Mouse (Mus musculus): ENCODE measurements around the gene Isoc2b. TPM values are rescaled to one million over a fixed set of nuclear protein-coding genes. Genes with fewer than 3 reads are reported as not detected.
A peak's percentile ranks its signal among the peaks of the same experiment; 100 is the strongest.

Gene Isoc2b
- polyA plus RNA-seq (2015; fragmentation: Nextera tagmentation; extraction: Ambion mirVana), result 5.9 and 6.5 TPM in 2 replicates

DNA sequence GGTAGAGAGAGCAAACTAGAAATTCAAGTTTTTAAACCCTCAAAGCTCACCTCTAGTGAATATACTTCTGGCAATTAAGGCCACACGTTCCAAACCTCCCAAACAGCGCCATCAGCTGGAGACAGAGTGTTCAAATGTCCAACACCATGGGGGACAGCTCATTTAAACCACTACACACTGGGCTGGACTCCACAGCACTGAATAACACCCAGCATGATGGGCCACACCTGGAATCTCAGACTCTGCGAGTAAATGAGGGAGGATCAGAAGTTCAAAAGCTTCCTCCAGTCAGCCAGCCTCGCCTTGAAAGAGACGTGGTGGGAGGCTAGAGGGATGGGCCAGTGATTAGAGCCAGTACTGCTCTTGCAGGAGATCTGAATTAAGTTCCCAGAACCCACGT, at the start of gene Isoc2b:
Gene Isoc2b, minus strand, starts transcription at position 126 of the 400 bp plus-strand sequence.
- ATAC-seq (ENCODE audit: insufficient number of reproducible peaks, insufficient read depth, low FRiP score, low TSS enrichment, low read depth), result no peak
- no peaks in the 10 kb centered on the region for H3K36me3 ChIP-seq
- WGBS, result 53% methylated on average over 6 of the region's 6 CpGs

GRCm38 (mm10) chr7:4919096-4919495, 49.0 kb upstream of the Isoc2b start:
- no peaks in the 10 kb centered on the region for H3K9me3 ChIP-seq
- 88% methylated on average over 21 of the region's 21 CpGs for WGBS
- no peaks in the 10 kb centered on the region for H3K27me3 ChIP-seq
- H3K9ac ChIP-seq, result no peak overlapping the region
- ATAC-seq (ENCODE audit: insufficient number of reproducible peaks, insufficient read depth, low FRiP score, low TSS enrichment, low read depth), result no peak
- peaks cover 48% of the 10 kb centered on the region for H3K4me1 ChIP-seq
- no peak overlapping the region for H3K4me3 ChIP-seq
- no peak overlapping the region for H3K4me2 ChIP-seq
- no peak overlapping the region for H3K27ac ChIP-seq
- H3K36me3 ChIP-seq, result peaks cover 43% of the 10 kb centered on the region

More for the DNA sequence above, at the start of gene Isoc2b:
- no peak within 1 kb of the TSS for H3K27ac ChIP-seq
- no peaks in the 10 kb centered on the region for H3K9me3 ChIP-seq
- no peaks in the 10 kb centered on the region for H3K27me3 ChIP-seq
- no peak within 1 kb of the TSS for H3K4me2 ChIP-seq
- no peak within 1 kb of the TSS for H3K4me3 ChIP-seq
- peaks cover 10% of the 10 kb centered on the region for H3K4me1 ChIP-seq
- no peak within 1 kb of the TSS for H3K9ac ChIP-seq

GRCm38 (mm10) chr7:4918681-4919080, 48.6 kb upstream of the Isoc2b start:
- Histone ChIP-seq H3K4me2 (no peak overlapping the region), H3K4me3 (no peak overlapping the region), H3K27ac (no peak overlapping the region), H3K9me3 (no peaks in the 10 kb centered on the region), H3K27me3 (no peaks in the 10 kb centered on the region), H3K4me1 (peaks cover 44% of the 10 kb centered on the region), H3K36me3 (peaks cover 43% of the 10 kb centered on the region), H3K9ac (no peak overlapping the region)
- WGBS, result 91% methylated on average over 15 of the region's 15 CpGs
- no peak for ATAC-seq (ENCODE audit: insufficient number of reproducible peaks, insufficient read depth, low FRiP score, low TSS enrichment, low read depth)

- H3K9ac ChIP-seq, result 0 out of 2 replicates have a peak overlapping the region, but pooled peaks have one; percentile 87
- WGBS, result 92% methylated on average over 2 of the region's 2 CpGs
Observed at GRCm38 (mm10) chr7:4917494-4917893, 47.4 kb upstream of the Isoc2b start.

DNA sequence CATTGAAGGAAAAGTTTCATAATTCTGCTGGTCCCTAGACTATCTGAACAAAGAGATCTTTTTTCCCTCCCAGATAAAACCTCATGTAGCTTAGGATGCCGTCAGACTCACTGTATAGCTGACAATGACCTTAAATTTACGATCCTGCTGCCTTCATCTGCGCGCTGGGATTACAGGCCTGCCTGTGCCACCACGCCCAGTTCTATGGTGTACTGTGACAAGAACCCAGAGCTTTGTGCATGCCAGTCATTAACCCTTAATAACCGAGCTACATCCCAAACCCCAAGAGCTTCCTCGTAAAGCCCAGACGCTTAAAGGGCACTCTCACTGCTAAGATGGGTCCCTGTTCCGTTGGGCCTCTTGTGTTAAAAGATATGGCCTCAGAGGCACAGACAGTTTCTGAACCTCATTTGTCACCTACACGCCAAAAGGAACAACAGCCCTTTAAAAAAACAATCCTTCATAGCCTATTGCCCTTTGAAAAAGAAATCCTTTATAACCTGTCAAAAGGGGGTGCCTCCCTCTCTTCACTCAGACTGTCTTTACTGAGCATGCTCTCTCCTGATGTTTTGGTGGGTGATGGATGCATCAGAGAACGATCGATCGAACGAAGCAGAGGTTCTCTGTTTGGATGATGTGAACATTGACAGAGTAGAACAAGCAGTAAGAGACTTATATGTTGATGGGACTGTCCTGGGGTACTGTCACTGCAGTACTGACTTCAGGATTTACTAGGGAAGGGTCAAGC, 45.8 kb upstream of the Isoc2b start:
- 17% methylated on average over 14 of the region's 14 CpGs for WGBS
- peak; percentile 27; the same call in 1 of the 2 replicates for ATAC-seq (ENCODE audit: insufficient number of reproducible peaks, insufficient read depth, low FRiP score, low TSS enrichment, low read depth)

More at GRCm38 (mm10) chr7:4917494-4917893, 47.4 kb upstream of the Isoc2b start:
- ATAC-seq (ENCODE audit: insufficient number of reproducible peaks, insufficient read depth, low FRiP score, low TSS enrichment, low read depth), result no peak
- Histone ChIP-seq H3K36me3 (peaks cover 43% of the 10 kb centered on the region), H3K9me3 (no peaks in the 10 kb centered on the region), H3K27ac (no peak overlapping the region), H3K4me1 (peaks cover 32% of the 10 kb centered on the region), H3K4me3 (no peak overlapping the region), H3K27me3 (no peaks in the 10 kb centered on the region), H3K4me2 (no peak overlapping the region)

DNA sequence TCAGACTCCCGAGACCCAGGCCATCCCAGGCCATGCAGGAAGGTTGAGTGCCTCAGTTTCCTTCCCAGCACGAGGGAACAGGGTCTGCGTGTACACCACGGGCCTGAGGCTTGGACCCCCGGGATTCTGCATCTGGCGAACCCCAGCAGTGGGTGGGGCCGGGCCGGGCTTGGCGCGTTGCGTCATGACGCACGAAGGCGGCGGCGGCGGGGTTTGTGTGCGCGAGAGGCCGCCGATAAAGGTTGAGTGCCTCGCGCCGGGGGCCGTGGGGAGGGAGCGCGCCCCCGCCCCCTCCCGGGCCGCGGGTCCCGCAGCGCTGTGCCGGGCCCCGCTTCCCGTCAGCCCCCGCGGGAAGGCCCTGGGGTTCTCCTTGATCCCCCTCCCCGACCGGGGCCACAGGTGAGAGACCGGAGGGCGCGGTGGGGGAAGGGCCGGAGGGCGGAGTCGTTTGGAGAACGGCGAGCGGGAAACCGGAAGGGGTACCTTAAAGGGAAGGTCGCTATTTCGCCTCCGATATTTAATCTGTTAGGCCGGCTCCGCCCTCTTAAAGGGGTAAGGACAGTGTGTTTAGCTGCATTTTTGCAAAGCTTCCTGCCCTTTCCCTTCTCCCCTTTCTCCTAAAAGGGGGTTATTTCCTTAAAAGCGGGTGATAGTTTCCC, 45.1 kb upstream of the Isoc2b start, which contains the start of gene Zfp628:
Gene Zfp628, plus strand, starts transcription at position 211 of the 659 bp plus-strand sequence.
- Histone ChIP-seq H3K36me3 (peaks cover 30% of the 10 kb centered on the region), H3K4me2 (peak within 1 kb of the TSS; percentile 68), H3K4me3 (peak within 1 kb of the TSS; percentile 63), H3K9ac (peak within 1 kb of the TSS; percentile 87), H3K27me3 (no peaks in the 10 kb centered on the region), H3K9me3 (no peaks in the 10 kb centered on the region), H3K4me1 (peaks cover 18% of the 10 kb centered on the region), H3K27ac (peak within 1 kb of the TSS; percentile 99)
- WGBS, result under 1% methylated on average over 56 of the region's 56 CpGs
- peak; percentile 82 for ATAC-seq (ENCODE audit: insufficient number of reproducible peaks, insufficient read depth, low FRiP score, low TSS enrichment, low read depth)

More for the DNA sequence above, 45.8 kb upstream of the Isoc2b start:
- H3K27ac ChIP-seq, result peak overlapping the region; percentile 99
- peak overlapping the region; percentile 63 for H3K4me3 ChIP-seq
- peak overlapping the region; percentile 87 for H3K9ac ChIP-seq
- H3K9me3 ChIP-seq, result no peaks in the 10 kb centered on the region
- peaks cover 37% of the 10 kb centered on the region for H3K36me3 ChIP-seq
- H3K27me3 ChIP-seq, result no peaks in the 10 kb centered on the region
- peaks cover 18% of the 10 kb centered on the region for H3K4me1 ChIP-seq
- peak overlapping the region; percentile 68 for H3K4me2 ChIP-seq

DNA sequence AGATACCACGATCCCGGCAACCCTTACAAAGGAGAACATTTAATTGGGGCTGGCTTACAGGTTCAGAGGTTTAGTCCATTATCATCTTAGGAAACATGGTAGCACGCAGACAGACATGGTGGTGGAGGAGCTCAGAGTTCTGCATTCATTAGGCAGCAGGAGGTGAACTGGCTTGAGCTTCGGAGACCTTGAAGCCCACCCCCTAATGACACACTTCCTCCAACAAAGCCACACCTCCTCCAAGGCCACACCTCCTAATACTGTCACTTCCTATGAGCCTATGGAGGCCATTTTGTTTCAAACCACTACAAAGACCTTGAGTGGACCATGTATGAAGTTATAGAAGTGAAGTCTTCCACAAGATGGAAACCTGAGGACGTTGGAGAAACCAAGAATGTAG, 42.2 kb upstream of the Isoc2b start:
- peak overlapping the region; percentile 51; the same call in 1 of the 2 replicates for H3K27ac ChIP-seq
- no peak overlapping the region for H3K4me2 ChIP-seq
- no peak overlapping the region for H3K4me3 ChIP-seq
- no peaks in the 10 kb centered on the region for H3K27me3 ChIP-seq
- H3K4me1 ChIP-seq, result peaks cover 18% of the 10 kb centered on the region
- no peaks in the 10 kb centered on the region for H3K9me3 ChIP-seq
- H3K36me3 ChIP-seq, result 0 out of 2 replicates have a peak, but pooled peaks cover 1% of the 10 kb centered on the region
- 63% methylated on average over 5 of the region's 5 CpGs for WGBS
- no peak for ATAC-seq (ENCODE audit: insufficient number of reproducible peaks, insufficient read depth, low FRiP score, low TSS enrichment, low read depth)
- H3K9ac ChIP-seq, result no peak overlapping the region

DNA sequence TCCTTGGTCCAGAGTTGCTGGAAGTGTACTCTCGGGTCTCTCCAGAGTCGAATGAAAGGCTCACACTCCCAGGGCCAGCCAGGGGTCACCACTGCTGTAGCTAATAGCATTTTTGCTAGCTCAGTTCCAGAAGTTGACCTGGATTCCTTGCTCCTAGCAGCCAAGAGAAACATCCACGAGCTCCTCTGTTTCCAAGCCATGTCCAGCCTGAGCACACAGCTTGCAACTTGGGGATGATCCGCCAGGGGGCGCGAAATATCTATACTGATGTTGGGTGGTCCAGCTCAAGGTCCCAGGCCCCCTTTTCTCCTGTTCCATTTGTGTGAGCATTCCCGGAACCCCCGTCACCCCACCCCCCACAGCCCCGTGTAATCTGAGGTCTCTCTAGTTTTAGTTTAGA, 41.5 kb upstream of the Isoc2b start:
- Histone ChIP-seq H3K4me2 (no peak overlapping the region), H3K27ac (peak overlapping the region; percentile 51; the same call in 1 of the 2 replicates), H3K4me1 (peaks cover 13% of the 10 kb centered on the region), H3K9ac (no peak overlapping the region), H3K9me3 (no peaks in the 10 kb centered on the region), H3K4me3 (no peak overlapping the region), H3K27me3 (no peaks in the 10 kb centered on the region), H3K36me3 (no peaks in the 10 kb centered on the region)
- no peak for ATAC-seq (ENCODE audit: insufficient number of reproducible peaks, insufficient read depth, low FRiP score, low TSS enrichment, low read depth)
- 31% methylated on average over 9 of the region's 9 CpGs for WGBS

- Histone ChIP-seq H3K36me3 (no peaks in the 10 kb centered on the region), H3K9ac (no peak within 1 kb of the TSS)
Observed at GRCm38 (mm10) chr7:4906466-4906950, 36.5 kb upstream of the Isoc2b start, which contains the start of gene Gm36210. Gene Gm36210 (minus strand): TSS chr7:4906516.

DNA sequence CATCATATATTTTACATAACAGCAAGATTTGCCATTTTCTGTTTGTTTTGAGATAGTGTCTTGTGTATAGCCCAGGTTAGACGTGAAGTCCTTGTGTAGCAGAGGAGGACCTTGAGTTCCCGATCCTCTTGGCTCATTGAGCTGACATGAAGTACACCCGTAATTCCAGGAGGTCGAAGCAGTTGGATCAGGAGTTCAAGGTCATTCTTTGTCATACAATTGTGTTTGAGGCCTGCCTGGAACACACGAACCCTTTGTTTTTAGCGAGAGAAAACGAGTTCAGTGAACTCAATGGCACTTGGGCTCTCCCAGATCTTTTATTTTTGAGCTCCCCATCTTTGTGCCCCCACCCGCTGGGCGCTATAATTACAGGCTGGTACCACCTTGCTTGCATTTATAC, 32.3 kb upstream of the Isoc2b start:
- WGBS, result 85% methylated on average over 9 of the region's 9 CpGs
- H3K27ac ChIP-seq, result no peak overlapping the region
- no peak overlapping the region for H3K4me3 ChIP-seq
- no peaks in the 10 kb centered on the region for H3K36me3 ChIP-seq
- peaks cover 8% of the 10 kb centered on the region for H3K4me1 ChIP-seq
- H3K9me3 ChIP-seq, result peaks cover 4% of the 10 kb centered on the region; the same call in 1 of the 2 replicates
- H3K27me3 ChIP-seq, result peaks cover 29% of the 10 kb centered on the region
- H3K9ac ChIP-seq, result no peak overlapping the region
- no peak overlapping the region for H3K4me2 ChIP-seq
- no peak for ATAC-seq (ENCODE audit: insufficient number of reproducible peaks, insufficient read depth, low FRiP score, low TSS enrichment, low read depth)

More at GRCm38 (mm10) chr7:4906466-4906950, 36.5 kb upstream of the Isoc2b start, which contains the start of gene Gm36210:
- ATAC-seq (ENCODE audit: insufficient number of reproducible peaks, insufficient read depth, low FRiP score, low TSS enrichment, low read depth), result no peak
- Histone ChIP-seq H3K4me3 (no peak within 1 kb of the TSS), H3K4me1 (no peaks in the 10 kb centered on the region), H3K4me2 (no peak within 1 kb of the TSS), H3K9me3 (no peaks in the 10 kb centered on the region), H3K27ac (no peak within 1 kb of the TSS), H3K27me3 (no peaks in the 10 kb centered on the region)
- WGBS, result 63% methylated on average over 10 of the region's 10 CpGs

DNA sequence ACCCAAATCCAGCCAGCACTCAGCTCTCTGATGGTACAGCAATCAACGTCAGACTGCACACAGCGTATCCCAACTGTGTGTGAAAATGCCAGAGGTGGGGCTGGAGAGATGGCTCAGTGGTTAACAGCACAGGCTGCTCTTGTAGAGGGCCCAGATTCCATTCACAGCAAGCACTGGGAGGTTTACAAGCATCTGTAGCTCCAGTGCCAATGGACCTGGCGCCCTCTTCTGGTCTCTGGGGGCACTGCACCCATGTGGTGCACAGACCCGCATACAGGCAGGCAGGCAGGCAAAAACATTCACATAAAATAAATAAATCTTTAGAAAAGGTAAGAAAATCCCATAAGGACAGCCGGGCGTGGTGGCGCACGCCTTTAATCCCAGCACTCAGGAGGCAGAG, 31.1 kb upstream of the Isoc2b start:
- Histone ChIP-seq H3K4me3 (no peak overlapping the region), H3K4me1 (peaks cover 8% of the 10 kb centered on the region), H3K27me3 (peaks cover 29% of the 10 kb centered on the region), H3K27ac (no peak overlapping the region), H3K9me3 (peaks cover 4% of the 10 kb centered on the region; the same call in 1 of the 2 replicates), H3K9ac (no peak overlapping the region), H3K4me2 (no peak overlapping the region), H3K36me3 (no peaks in the 10 kb centered on the region)
- no peak for ATAC-seq (ENCODE audit: insufficient number of reproducible peaks, insufficient read depth, low FRiP score, low TSS enrichment, low read depth)
- 47% methylated on average over 8 of the region's 8 CpGs for WGBS
